31 mouse cellular contexts compared by ENCODE assay signal in genomic region chr6:126500985-126501384, GRCm38 (mm10). TPM values are rescaled to one million over a fixed set of nuclear protein-coding genes. Genes with fewer than 3 reads are reported as not detected.
A peak's percentile ranks its signal among the peaks of the same experiment; 100 is the strongest.
DNase-seq lines count a peak whose midpoint lies in the region; ATAC-seq and TF ChIP-seq lines count a peak whose summit lies in the region.
"Had no signal": no experiment of that assay in that cellular context is flagged by ENCODE, and none has a peak within 500 bp of the region (broad histone marks: within the 10 kb centered on the region; RNA-seq: fewer than 3 reads in every experiment).

No protein-coding gene starts in this region.

- TF ChIP-seq EP300 in lung, postnatal 0 days (IDR thresholded peaks at IDR 0.05), result no peak

- TF ChIP-seq CTCF in hindbrain, postnatal 0 days (IDR thresholded peaks at IDR 0.05; ENCODE audit: low read depth), result peak; percentile 43; the same call in 1 of the 2 replicates
- TF ChIP-seq CTCF in lung, postnatal 0 days (IDR thresholded peaks at IDR 0.05), result peak; percentile 19; the same call in 1 of the 2 replicates

- ATAC-seq in hindbrain, postnatal 0 days, result no peak
- no peak for ATAC-seq in hindbrain, embryonic 12.5 days (ENCODE audit: low FRiP score)
- no peak for ATAC-seq in lung, postnatal 0 days

- DNase-seq in hindbrain, postnatal 0 days (ENCODE audit: low spot score), result no peak
- no peak for DNase-seq in lung, postnatal 0 days (ENCODE audit: low spot score)
- DNase-seq in lung, postnatal 4 days, result no peak
- peak; percentile 36 for DNase-seq in ES-CJ7 (ENCODE audit: low read depth, low spot score)
- DNase-seq in testis, postnatal 14 days (ENCODE audit: low spot score), result peak; percentile 29
- no peak for DNase-seq in gastrocnemius, postnatal 25 days
- DNase-seq: adrenal gland, postnatal 14 days; cerebellum, adult 11 months; cerebellum, adult 9-10 months; cerebellum, postnatal 36 days; gastrocnemius, postnatal 36 days; heart, adult 18-20 months; kidney, adult 18-20 months; kidney, postnatal 25 days; midbrain, embryonic 14.5 days; retina, postnatal 1 day; right cerebral cortex, postnatal 14 days; thymus, postnatal 4 days had no signal

- H3K9me3 ChIP-seq in hindbrain, postnatal 0 days (ENCODE audit: low read length), result no peaks in the 10 kb centered on the region
- H3K9me3 ChIP-seq in hindbrain, embryonic 12.5 days (replicated peaks), result peaks cover 6% of the 10 kb centered on the region; the same call in 1 of the 2 replicates
- no peaks in the 10 kb centered on the region for H3K9me3 ChIP-seq in lung, postnatal 0 days (ENCODE audit: low read length)
- H3K9me3 ChIP-seq: forebrain, embryonic 15.5 days; heart, embryonic 13.5 days; kidney, embryonic 15.5 days; limb, embryonic 10.5 days; limb, embryonic 15.5 days; liver, embryonic 15.5 days; lung, embryonic 15.5 days; neural tube, embryonic 15.5 days; stomach, embryonic 15.5 days had no signal

- 89% methylated on average over 6 of the region's 6 CpGs for WGBS in hindbrain, postnatal 0 days
- 93% methylated on average over 6 of the region's 6 CpGs for WGBS in hindbrain, embryonic 12.5 days
- WGBS in lung, postnatal 0 days, result 87% methylated on average over 6 of the region's 6 CpGs

- no peaks in the 10 kb centered on the region for H3K36me3 ChIP-seq in hindbrain, postnatal 0 days (ENCODE audit: insufficient read depth, low read length)
- H3K36me3 ChIP-seq in hindbrain, embryonic 12.5 days, result no peaks in the 10 kb centered on the region
- H3K36me3 ChIP-seq in lung, postnatal 0 days (ENCODE audit: insufficient read depth, low read length), result no peaks in the 10 kb centered on the region
- H3K36me3 ChIP-seq: forebrain, embryonic 15.5 days; heart, embryonic 13.5 days; kidney, embryonic 15.5 days; limb, embryonic 10.5 days; limb, embryonic 15.5 days; liver, embryonic 15.5 days; lung, embryonic 15.5 days; neural tube, embryonic 15.5 days; stomach, embryonic 15.5 days had no signal

- H3K9ac ChIP-seq in hindbrain, postnatal 0 days (replicated peaks; ENCODE audit: low read length), result no peak overlapping the region
- no peak overlapping the region for H3K9ac ChIP-seq in hindbrain, embryonic 12.5 days
- H3K9ac ChIP-seq in lung, postnatal 0 days (replicated peaks; ENCODE audit: low read depth), result no peak overlapping the region
- H3K9ac ChIP-seq: forebrain, embryonic 15.5 days; heart, embryonic 13.5 days; kidney, embryonic 15.5 days; limb, embryonic 15.5 days; liver, embryonic 15.5 days; lung, embryonic 15.5 days; neural tube, embryonic 15.5 days; stomach, embryonic 15.5 days had no signal

- no peak overlapping the region for H3K4me3 ChIP-seq in hindbrain, postnatal 0 days (ENCODE audit: low read length)
- no peak overlapping the region for H3K4me3 ChIP-seq in hindbrain, embryonic 12.5 days
- H3K4me3 ChIP-seq in lung, postnatal 0 days (ENCODE audit: low read depth, low read length), result no peak overlapping the region
- H3K4me3 ChIP-seq: forebrain, embryonic 15.5 days; heart, embryonic 13.5 days; kidney, embryonic 15.5 days; limb, embryonic 10.5 days; limb, embryonic 15.5 days; liver, embryonic 15.5 days; lung, embryonic 15.5 days; neural tube, embryonic 15.5 days; stomach, embryonic 15.5 days had no signal

- H3K4me2 ChIP-seq in hindbrain, postnatal 0 days (ENCODE audit: low read depth, low read length), result no peak overlapping the region
- H3K4me2 ChIP-seq in hindbrain, embryonic 12.5 days (replicated peaks), result no peak overlapping the region
- no peak overlapping the region for H3K4me2 ChIP-seq in lung, postnatal 0 days (replicated peaks; ENCODE audit: low read depth, low read length)
- H3K4me2 ChIP-seq: forebrain, embryonic 15.5 days; heart, embryonic 13.5 days; kidney, embryonic 15.5 days; limb, embryonic 15.5 days; liver, embryonic 15.5 days; lung, embryonic 15.5 days; neural tube, embryonic 15.5 days; stomach, embryonic 15.5 days had no signal

- H3K4me1 ChIP-seq in hindbrain, postnatal 0 days (ENCODE audit: insufficient read depth, low read length), result no peaks in the 10 kb centered on the region
- H3K4me1 ChIP-seq in hindbrain, embryonic 12.5 days, result no peaks in the 10 kb centered on the region
- H3K4me1 ChIP-seq in lung, postnatal 0 days (ENCODE audit: insufficient read depth, low read depth, low read length), result no peaks in the 10 kb centered on the region
- H3K4me1 ChIP-seq: forebrain, embryonic 15.5 days; limb, embryonic 15.5 days; liver, embryonic 15.5 days; lung, embryonic 15.5 days had no signal

- no peak overlapping the region for H3K27ac ChIP-seq in hindbrain, postnatal 0 days
- no peak overlapping the region for H3K27ac ChIP-seq in hindbrain, embryonic 12.5 days
- H3K27ac ChIP-seq in lung, postnatal 0 days (ENCODE audit: low read length), result no peak overlapping the region
- H3K27ac ChIP-seq: forebrain, embryonic 15.5 days; heart, embryonic 13.5 days; kidney, embryonic 15.5 days; limb, embryonic 10.5 days; limb, embryonic 15.5 days; liver, embryonic 15.5 days; lung, embryonic 15.5 days; macrophage; neural tube, embryonic 15.5 days; stomach, embryonic 15.5 days had no signal

- no peaks in the 10 kb centered on the region for H3K27me3 ChIP-seq in hindbrain, postnatal 0 days (ENCODE audit: insufficient read depth, low read length)
- H3K27me3 ChIP-seq in hindbrain, embryonic 12.5 days, result no peaks in the 10 kb centered on the region
- no peaks in the 10 kb centered on the region for H3K27me3 ChIP-seq in lung, postnatal 0 days (replicated peaks; ENCODE audit: insufficient read depth, low read length)
- H3K27me3 ChIP-seq: forebrain, embryonic 15.5 days; liver, embryonic 15.5 days; stomach, embryonic 15.5 days had no signal

RNA-seq across cellular contexts. Expression of gene Kcna5, which starts 34.2 kb away (rescaled TPM):
- total RNA-seq in hindbrain, postnatal 0 days (2014; rRNA removed), result 4.8 and 7.3 TPM in 2 replicates
- polyA plus RNA-seq in hindbrain, postnatal 0 days (2015; fragmentation: Nextera tagmentation; extraction: Ambion mirVana), result 3.4 and 3.6 TPM in 2 replicates
- 2.8 and 3.1 TPM in 2 replicates for polyA plus RNA-seq in hindbrain, embryonic 12.5 days (2016; fragmentation: Nextera tagmentation; extraction: Ambion mirVana)
- polyA plus RNA-seq in lung, postnatal 0 days (2015; fragmentation: Nextera tagmentation; extraction: Ambion mirVana), result 1.5 TPM in 2 replicates
- 1 to 10 TPM; 3.1 to 3.7 TPM for total RNA-seq in gastrocnemius, postnatal 25 days (2021)
- total RNA-seq: ES-E14; megakaryocyte-erythroid progenitor cell, adult 5-6 weeks had no signal
- polyA plus RNA-seq: macrophage had no signal

Comparison
In these comparisons a context has a peak if more than half of its experiments do, and no peak if none do; other contexts are left out.
1. DNase-seq: peak in ES-CJ7 (single experiment) and testis, postnatal 14 days (single experiment); none in hindbrain, postnatal 0 days (single experiment), lung, postnatal 0 days (single experiment), lung, postnatal 4 days (0 of 2) and gastrocnemius, postnatal 25 days (single experiment).